24 mouse cellular contexts compared by ENCODE assay signal in the genomic region with DNA sequence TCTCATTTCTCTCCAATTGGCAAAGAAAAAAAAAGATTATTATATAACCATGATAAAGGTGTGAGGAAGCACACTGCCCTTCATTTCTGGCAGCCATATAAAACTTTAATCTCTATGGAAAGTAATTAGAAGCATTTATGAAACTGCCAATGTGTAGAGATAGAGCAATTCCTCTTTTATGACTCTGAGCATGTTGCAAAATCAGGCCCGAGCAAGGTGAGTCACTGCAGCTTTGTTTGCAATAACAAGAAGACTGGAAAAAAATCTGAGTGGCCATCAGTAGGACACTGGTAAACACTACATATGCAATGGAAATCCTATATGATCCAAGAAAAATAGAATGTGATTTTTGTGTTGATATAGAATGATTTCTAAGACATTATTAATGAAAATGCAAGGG.
A peak's percentile ranks its signal among the peaks of the same experiment; 100 is the strongest.
DNase-seq lines count a peak whose midpoint lies in the region; ATAC-seq and TF ChIP-seq lines count a peak whose summit lies in the region.
"Had no signal": no experiment of that assay in that cellular context is flagged by ENCODE, and none has a peak within 500 bp of the region (broad histone marks: within the 10 kb centered on the region; RNA-seq: fewer than 3 reads in every experiment).

No protein-coding gene starts in this region.

- 57% methylated on average over 1 of the region's 1 CpGs for WGBS in intestine, embryonic 16.5 days
- WGBS in thymus, adult 2 months = 92% methylated on average over 1 of the region's 1 CpGs
- WGBS in hindbrain, embryonic 16.5 days = 95% methylated on average over 1 of the region's 1 CpGs

- TF ChIP-seq CTCF in thymus, adult 2 months (IDR thresholded peaks at IDR 0.05; ENCODE audit: borderline replicate concordance, control insufficient read depth, extremely low read depth, insufficient read depth, low read length, poor library complexity) = no peak

- no peaks in the 10 kb centered on the region for H3K36me3 ChIP-seq in intestine, embryonic 16.5 days (ENCODE audit: control insufficient read depth, insufficient read depth, low read length)
- no peaks in the 10 kb centered on the region for H3K36me3 ChIP-seq in thymus, adult 2 months (ENCODE audit: control insufficient read depth, insufficient read depth, low read length)
- H3K36me3 ChIP-seq in hindbrain, embryonic 16.5 days (ENCODE audit: control insufficient read depth, insufficient read depth, low read length) = no peaks in the 10 kb centered on the region
- H3K36me3 ChIP-seq: hindbrain, embryonic 10.5 days; lung, embryonic 15.5 days; midbrain, embryonic 10.5 days had no signal

- no peak overlapping the region for H3K4me3 ChIP-seq in intestine, embryonic 16.5 days (ENCODE audit: low read length)
- no peak overlapping the region for H3K4me3 ChIP-seq in thymus, adult 2 months (ENCODE audit: control insufficient read depth, insufficient read depth, low read length)
- H3K4me3 ChIP-seq in hindbrain, embryonic 16.5 days (ENCODE audit: low read length) = no peak overlapping the region
- H3K4me3 ChIP-seq: erythroblast, embryonic 14.5 days; hindbrain, embryonic 10.5 days; left cerebral cortex, adult 2 months; lung, embryonic 15.5 days; midbrain, embryonic 10.5 days had no signal

- ATAC-seq in intestine, embryonic 16.5 days = peak; percentile 45
- no peak for ATAC-seq in hindbrain, embryonic 16.5 days
- ATAC-seq: activated CD4-positive, CD25-positive, alpha-beta regulatory T cell, adult 4 months; forebrain, embryonic 14.5 days had no signal

- DNase-seq in adrenal gland, postnatal 14 days = peak; percentile 48
- DNase-seq in adrenal gland, postnatal 10 days = no peak
- DNase-seq in 3T3-L1 (ENCODE audit: low read depth, low spot score) = peak; percentile 61
- peak; percentile 41 for DNase-seq in Muller cell, postnatal 12 days (ENCODE audit: inconsistent ontology term)
- DNase-seq in cerebellum, postnatal 25 days = no peak
- DNase-seq in thymus, adult 2 months = no peak
- DNase-seq: cerebellum, adult 11-12 months; gastrocnemius, postnatal 36 days; kidney, adult 9 months; kidney, postnatal 36 days; layer of hippocampus, adult 9-11 months; left cerebral cortex, postnatal 4 days; thymus, postnatal 14 days had no signal

- no peak overlapping the region for H3K4me2 ChIP-seq in intestine, embryonic 16.5 days (ENCODE audit: low read depth, low read length)
- no peak overlapping the region for H3K4me2 ChIP-seq in hindbrain, embryonic 16.5 days (ENCODE audit: low read length)
- H3K4me2 ChIP-seq: liver, embryonic 11.5 days; lung, embryonic 15.5 days had no signal

- H3K27me3 ChIP-seq in intestine, embryonic 16.5 days (replicated peaks; ENCODE audit: control insufficient read depth, insufficient read depth, low read length) = no peaks in the 10 kb centered on the region
- H3K27me3 ChIP-seq in thymus, adult 2 months (ENCODE audit: control insufficient read depth, insufficient read depth, low read length) = no peaks in the 10 kb centered on the region
- no peaks in the 10 kb centered on the region for H3K27me3 ChIP-seq in hindbrain, embryonic 16.5 days (replicated peaks; ENCODE audit: control insufficient read depth, insufficient read depth, low read length)
- H3K27me3 ChIP-seq: lung, embryonic 15.5 days had no signal

- no peak overlapping the region for H3K9ac ChIP-seq in intestine, embryonic 16.5 days (ENCODE audit: low read depth, low read length)
- H3K9ac ChIP-seq in hindbrain, embryonic 16.5 days (ENCODE audit: low read depth, low read length) = no peak overlapping the region
- H3K9ac ChIP-seq: lung, embryonic 15.5 days had no signal

- H3K4me1 ChIP-seq in intestine, embryonic 16.5 days (ENCODE audit: control insufficient read depth, insufficient read depth, low read length) = peaks cover 13% of the 10 kb centered on the region
- H3K4me1 ChIP-seq in thymus, adult 2 months (replicated peaks; ENCODE audit: control insufficient read depth, insufficient read depth, low read length) = 0 out of 2 replicates have a peak, but pooled peaks cover 2% of the 10 kb centered on the region
- H3K4me1 ChIP-seq in hindbrain, embryonic 16.5 days (ENCODE audit: control insufficient read depth, insufficient read depth, low read depth, low read length) = no peaks in the 10 kb centered on the region
- H3K4me1 ChIP-seq: hindbrain, embryonic 10.5 days had no signal

- no peaks in the 10 kb centered on the region for H3K9me3 ChIP-seq in intestine, embryonic 16.5 days (ENCODE audit: control insufficient read depth, low read length)
- H3K9me3 ChIP-seq in hindbrain, embryonic 16.5 days (ENCODE audit: control insufficient read depth, low read length) = no peaks in the 10 kb centered on the region
- H3K9me3 ChIP-seq: hindbrain, embryonic 10.5 days; lung, embryonic 15.5 days; midbrain, embryonic 10.5 days had no signal

- H3K27ac ChIP-seq in intestine, embryonic 16.5 days (ENCODE audit: low read length) = no peak overlapping the region
- no peak overlapping the region for H3K27ac ChIP-seq in thymus, adult 2 months (ENCODE audit: control insufficient read depth, insufficient read depth, low read length)
- no peak overlapping the region for H3K27ac ChIP-seq in hindbrain, embryonic 16.5 days (ENCODE audit: low read depth, low read length)
- H3K27ac ChIP-seq: hindbrain, embryonic 10.5 days; left cerebral cortex, adult 2 months; lung, embryonic 15.5 days; midbrain, embryonic 10.5 days; stomach, postnatal 0 days had no signal

- TF ChIP-seq POLR2A in thymus, adult 2 months (IDR thresholded peaks at IDR 0.05; ENCODE audit: control insufficient read depth, extremely low read depth, insufficient read depth, low read length, poor library complexity) = no peak

Comparison
In these comparisons a context has a peak if more than half of its experiments do, and no peak if none do; other contexts are left out.
1. DNase-seq: peak in adrenal gland, postnatal 14 days (single experiment), 3T3-L1 (single experiment) and Muller cell, postnatal 12 days (single experiment); none in adrenal gland, postnatal 10 days (single experiment), cerebellum, postnatal 25 days (0 of 2) and thymus, adult 2 months (single experiment).